Mouse (Mus musculus) lung, postnatal 14 days (tissue): Measurements from ENCODE around the gene Rere.
"Not testable (repeated sequence)": the region's sequence is repeated elsewhere in the genome, so short reads cannot be mapped to it uniquely, and the experiment has no call there.

ENCODE experiments used
- DNase-seq: peaks from one replicate; pipeline ENCODE4 v3.0.0; 2021

Rere gene

DNA sequence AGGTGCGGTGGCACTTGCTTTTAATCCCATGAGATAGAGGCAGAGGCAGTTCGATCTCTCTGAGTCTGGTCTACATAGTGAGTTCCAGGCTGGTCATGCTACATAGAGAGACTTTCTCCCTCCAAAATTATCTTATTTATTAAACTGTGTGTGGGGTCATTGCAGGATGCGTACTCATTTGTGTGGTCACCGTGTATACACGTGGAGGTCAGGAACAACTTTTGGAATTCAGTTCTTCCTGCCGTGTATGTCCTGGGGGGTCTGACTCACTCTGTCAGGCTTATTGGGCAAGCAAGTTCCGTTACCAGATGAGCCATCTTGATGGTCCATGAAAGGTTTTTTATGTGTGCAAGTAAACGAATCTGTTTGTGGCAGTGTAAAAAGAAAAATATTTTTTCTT, 5.5 kb downstream of the Rere start:
- no peak for DNase-seq

DNA sequence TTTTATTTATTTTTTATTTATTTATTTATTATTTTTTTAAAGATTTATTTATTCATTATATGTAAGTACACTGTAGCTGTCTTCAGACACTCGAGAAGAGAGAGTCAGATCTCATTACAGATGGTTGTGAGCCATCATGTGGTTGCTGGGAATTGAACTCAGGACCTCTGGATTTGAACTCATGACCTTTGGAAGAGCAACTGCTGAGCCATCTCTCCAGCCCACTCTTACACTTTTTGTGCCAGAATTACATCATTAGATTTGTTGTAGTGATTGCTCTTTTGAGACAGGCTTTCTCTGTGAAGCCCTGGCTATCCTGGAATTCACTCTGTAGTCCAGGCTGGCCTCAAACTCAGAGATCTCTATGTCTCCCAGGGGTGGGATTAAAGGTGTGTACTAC, 6.0 kb downstream of the Rere start:
- DNase-seq = not testable (repeated sequence)

DNA sequence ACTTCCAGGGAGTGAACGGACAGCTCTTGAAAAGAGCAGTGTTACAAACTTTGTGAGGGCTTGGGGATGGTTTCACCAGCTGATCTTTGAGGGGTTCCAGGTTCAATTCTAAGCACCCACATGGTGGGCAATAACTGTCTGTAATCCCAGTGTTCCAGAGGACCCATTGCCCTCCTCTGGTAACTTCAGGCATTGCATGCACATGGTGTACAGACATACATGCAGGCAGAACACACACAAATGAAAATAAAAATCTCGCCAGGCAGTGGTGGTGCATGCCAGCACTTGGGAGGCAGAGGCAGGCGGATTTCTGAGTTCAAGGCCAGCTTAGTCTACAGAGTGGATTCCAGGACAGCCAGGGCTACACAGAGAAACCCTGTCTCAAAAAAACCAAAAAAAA, 10.5 kb downstream of the Rere start:
- DNase-seq = no peak

DNA sequence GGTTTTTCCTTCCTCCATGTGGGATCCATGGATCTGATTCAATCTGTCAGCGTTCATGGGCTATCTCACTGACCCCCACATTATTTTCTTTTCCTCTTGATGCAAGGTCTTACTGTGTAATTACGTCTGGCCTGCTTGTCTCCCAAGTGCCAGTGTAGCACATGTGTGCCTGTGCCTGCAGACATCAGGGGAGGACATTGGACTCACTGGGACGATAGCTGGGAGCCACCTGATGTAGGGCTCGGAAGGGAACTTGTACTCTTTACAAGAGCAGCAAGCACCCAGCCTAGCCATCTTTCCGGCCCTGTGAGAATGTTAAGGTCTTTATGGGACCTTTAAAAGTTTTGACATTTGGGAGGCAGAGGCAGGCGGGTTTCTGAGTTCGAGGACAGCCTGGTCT, 13.4 kb downstream of the Rere start:
- no peak for DNase-seq

DNA sequence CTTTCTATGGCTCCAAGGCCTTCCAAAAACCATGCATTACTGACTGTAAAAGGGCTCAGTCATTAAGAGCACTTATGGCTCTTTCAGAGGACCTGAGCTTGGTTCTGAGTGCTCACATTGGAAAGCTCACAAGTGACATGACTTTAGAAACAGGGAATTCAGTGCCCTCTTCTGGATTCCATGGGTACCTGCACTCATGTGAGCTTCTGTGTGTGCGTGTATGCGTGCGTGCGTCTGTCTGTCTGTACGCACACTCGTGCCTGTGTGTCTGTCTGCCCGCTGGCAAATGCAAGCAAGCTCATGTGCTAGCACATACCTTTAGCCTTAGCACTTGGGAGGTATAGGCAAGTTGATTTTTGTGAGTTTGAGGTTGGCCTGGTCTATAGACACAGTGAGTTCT, 14.5 kb downstream of the Rere start:
- DNase-seq = no peak

DNA sequence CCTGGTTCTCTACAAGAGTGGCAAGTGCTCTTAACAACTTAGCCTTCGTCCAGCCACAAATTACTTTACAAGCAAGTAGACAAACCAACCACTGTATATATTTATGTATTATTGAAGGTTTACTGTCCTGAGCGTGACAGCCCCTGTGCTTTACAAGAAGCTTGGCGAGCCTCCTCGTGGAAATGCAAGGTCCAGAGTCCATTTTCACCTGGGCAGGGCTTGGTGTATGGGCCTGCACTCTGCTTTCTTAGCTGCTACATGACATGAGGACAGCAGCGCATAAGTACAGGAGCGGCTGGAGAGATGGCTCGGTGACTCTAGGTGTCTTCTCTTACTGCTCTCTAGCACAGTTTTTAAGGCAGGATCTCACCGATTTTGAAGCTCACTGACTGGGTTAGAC, 21.3 kb downstream of the Rere start:
- DNase-seq = no peak

DNA sequence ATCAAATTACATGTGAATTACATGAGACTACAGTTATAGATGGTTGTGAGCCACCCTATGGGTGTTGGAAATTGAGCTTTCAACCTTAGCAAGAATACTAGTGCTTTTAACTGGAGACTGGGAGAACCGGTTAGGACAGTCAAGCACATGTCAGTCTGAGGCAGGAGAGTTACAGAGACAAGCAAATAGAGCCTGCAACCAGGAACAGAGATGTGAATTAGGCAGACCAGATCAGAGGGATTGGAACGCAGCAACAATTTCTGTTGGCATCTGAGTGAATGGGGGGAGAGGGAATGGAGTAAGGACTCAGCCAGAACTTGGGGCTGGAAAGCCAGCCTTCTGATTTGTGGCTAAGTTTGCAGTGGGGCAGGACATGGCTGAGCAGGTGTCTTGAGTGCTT, 25.3 kb downstream of the Rere start:
- DNase-seq = no peak

DNA sequence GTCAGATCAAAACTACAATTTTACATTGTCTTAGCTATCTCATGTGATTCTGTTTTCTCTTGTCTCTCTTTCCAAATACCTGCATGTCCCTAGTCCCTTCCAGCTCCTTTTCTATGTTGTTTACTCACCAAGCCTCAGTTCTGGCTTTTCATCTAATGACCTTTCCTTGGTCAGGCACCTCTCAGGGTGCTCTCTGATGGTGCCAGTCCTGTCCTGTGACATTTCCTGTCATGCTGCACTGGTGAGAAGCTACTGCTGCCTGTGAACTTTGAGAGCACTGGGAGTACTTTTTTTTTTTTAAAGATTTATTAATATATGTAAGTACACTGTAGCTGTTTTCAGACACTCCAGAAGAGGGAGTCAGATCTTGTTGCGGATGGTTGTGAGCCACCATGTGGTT, 25.8 kb downstream of the Rere start:
- DNase-seq = no peak

DNA sequence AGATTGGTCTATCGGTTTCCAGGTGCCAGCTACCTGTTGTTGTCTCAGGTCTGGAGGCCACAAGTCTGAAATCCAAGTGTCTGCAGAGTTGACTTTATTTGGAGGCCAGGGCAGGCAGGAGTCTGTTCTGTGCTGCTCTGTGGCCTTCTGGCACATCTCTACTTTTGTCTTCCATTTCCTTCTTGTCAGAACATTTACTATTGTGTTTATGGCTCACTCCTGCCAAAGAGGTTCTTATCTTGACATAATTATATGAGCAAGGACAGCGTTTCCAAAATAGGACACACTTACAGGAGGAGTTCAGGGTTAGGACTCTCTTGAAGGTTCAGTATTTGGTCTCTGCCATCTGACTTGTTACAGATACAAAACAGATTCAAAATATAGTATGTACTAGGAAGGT, 30.0 kb downstream of the Rere start:
- DNase-seq = no peak

DNA sequence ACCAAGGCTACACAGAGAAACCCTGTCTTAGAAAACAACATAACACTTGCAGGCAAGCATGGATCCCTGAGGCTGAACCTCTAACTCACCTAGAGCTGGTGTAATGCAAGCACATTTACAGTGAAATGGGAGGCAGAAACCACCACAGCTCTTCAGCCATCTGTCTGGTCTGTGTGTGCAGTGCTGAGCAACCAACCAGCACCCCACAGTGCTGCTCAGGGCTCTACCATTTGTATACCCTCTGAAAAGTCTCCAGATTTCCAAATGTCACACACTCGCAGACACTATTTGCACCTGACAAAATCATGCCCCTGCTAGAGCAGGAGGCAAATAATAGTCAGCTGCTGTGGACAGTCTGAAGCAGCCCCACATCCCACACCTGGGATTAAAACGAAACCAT, 31.2 kb downstream of the Rere start:
- no peak for DNase-seq

DNA sequence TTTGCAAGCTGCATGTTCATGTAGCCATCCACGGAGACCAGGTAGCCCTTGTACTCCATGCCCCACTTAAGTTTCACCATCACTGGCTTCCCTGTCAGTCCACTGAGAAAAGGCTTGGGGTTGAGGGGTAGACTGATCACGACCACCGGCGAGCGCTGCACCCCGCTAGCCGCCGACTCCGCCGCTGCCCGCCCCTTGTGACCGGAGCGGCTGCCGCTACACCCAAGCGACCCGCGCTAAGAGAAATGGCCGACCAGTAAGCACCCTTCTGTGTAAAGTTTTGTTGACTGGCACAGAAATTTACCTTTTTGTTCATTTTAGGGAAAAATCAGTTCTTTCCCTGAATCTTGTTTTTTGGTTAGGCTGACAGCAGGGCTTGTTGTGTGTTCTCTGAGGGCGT, 33.9 kb downstream of the Rere start:
- DNase-seq = no peak

DNA sequence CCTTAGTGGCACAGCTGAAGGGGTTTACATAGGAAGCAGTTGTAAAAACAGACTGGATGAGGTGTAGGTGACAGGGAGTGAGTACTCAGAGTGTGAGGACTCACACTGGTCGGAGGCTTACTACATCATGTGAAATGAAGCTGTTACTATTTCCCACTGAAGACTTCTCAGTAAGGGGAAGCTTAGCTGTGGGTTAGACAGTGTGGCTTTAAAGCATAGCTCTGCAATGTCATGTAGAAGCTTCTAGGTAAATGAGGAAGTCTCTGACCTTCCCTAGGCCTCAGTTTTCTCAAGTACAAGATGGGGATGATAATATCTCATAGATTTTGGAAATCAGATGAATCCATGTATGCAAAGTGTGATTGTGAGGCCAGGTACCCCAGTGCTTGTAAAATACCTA, 35.1 kb downstream of the Rere start:
- no peak for DNase-seq

DNA sequence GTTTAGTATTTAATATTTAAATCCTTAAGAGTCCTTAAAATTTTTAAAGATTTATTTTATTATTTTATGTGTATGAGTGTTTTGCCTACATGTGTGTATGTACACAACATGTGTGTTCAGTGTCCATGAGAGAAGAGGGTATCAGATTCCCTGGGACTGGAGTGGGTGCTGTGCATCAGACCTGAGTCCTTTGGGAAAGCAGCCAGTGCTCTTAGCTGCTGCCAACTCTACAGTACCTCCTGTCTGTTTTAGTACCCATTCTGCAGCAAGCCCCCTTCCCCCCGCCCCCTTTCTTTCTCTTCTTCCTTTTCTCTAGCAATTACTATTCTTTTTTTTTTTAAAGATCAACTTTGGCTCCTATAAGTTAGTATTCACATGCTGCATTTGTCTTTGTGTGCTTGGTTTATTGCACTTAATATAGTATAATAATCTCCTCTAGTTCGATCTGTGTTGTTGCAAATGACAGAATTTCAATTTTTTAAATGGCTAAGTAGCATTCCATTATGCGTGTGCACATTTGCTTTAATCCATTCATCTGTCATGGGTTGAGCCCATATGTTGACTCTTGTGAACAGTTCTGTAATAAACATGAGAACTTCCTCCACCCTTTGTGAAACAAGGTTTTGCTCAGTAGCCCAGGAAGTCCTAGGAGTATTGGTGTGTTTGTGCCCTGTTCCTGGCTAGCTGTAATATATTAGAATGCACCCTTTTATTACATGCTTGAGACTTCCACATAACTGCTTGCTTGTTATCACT, 43.8 kb downstream of the Rere start:
- DNase-seq = no peak

DNA sequence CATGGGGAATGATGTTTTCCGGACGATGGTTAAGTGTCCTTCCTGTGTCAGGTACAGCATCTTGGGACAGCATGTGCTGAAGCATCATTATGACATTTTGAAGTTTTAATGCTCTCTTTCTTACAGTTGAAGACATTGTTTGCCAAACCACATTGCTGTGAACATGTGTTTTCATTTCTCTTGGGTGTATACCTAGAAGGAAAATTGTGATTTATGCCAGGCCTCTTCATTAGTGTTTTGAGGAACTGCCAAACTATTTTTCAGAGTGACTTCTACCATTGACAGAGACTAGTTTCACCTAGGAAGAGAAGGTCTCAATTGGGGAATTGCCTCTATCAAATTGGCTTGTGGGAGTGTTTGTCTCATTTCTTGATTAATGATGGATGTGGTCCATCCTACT, 44.6 kb downstream of the Rere start:
- no peak for DNase-seq

DNA sequence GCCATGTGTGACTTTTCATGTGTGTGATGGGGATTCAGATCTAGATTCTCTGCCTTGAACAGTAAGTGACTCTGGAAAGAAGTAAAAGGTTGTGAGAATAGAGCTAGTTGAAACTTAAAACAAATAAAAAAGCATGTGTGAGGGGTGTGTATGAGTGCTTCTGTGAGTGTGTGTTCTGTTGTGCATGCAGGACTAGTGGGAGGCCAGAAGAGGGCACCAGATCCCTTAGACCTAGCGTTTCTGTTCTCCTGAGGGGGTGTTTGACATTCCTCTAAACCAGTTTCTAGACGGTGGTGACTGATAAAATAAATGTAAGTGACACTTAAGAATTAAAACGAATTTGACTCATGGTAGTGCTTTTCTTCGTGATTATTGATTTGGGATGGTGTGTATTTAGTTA, 46.0 kb downstream of the Rere start:
- DNase-seq = no peak

DNA sequence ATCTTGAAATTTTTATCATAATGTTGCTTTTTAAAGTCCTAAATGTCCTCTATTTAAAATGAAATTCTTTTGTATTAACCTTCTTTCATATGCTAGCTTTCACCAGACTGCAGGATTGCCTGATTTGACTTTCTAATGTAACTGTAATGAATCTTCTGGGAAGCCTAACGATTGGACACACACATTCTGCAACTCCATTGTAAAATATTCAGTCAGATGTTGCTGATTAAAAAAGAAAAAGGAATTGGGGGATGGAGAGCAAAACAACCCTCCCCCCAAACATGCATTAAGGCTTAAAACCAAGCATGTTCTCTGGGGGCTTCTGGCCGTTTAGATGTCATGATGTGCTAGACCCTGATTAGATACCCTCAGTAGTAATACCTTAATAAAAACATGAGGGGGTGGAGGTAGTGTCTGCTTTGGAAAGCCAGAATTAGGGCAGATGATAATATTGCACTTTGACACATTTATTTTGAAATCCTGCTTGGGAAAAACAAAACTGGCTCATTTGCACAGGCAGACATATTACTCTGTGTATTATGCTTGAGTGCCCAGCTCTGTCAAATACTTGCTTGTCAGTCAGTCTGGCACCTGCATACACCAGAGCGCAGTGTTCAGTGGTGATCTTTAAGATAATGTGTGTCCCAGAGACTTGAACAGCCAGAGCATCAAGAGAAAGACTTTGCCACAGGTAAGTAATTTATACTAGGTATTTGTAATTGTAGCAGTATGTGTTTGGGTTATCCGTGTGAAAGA, 52.7 kb downstream of the Rere start:
- no peak for DNase-seq

DNA sequence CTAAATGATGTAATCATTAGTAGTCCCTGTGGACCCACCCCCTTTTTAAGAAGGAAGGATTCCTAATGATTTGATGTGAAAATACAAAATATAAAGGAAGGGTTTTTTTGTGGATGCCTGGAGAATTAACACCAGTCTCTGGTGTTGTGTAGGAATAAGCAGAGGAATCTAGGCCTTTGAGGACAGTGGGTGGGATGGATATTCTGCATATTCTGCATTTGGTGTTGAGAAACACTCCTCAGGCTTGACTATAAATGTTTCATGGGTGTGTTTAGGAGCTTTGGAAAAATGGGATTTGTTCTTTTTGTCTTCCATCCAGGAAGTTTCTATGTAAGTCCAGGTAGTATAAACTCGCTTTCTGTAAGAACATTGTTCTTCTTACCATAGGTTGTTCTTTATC, 55.8 kb downstream of the Rere start:
- DNase-seq = no peak

DNA sequence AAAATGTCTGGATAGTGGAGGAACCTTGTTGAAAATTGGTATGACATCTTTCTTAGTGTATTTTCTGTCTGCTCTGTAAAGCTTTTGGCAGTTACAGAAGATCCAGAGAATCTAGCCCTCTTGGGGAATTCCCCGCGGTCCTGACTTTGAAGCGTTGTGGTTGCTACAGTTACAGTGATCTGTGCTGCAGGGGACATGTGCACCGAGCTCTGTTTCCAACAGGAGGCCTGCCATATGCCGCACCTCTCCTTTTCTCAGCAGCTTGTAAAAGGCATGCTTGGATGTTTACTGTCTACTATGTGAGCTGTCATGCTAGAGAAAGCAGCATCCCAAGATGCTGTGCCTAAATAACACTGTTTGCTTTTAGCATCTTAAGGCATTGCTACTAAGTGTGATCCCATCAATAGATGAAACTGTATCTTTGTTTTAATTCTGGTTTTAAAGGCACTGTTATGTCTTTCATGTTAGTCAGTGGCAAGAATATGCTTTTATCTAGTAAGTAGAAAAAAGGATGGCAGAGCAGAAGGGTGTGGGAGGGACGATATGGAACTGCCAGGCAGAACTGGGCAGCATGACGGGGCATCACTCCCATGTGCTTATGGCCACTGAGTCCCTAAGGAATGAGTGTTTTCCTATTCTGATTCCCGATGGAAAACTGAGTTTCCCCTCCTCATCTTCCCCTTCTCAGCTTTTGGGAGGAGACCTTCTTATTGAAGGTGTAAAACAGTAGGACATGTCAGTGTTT, 57.6 kb downstream of the Rere start:
- DNase-seq = no peak

DNA sequence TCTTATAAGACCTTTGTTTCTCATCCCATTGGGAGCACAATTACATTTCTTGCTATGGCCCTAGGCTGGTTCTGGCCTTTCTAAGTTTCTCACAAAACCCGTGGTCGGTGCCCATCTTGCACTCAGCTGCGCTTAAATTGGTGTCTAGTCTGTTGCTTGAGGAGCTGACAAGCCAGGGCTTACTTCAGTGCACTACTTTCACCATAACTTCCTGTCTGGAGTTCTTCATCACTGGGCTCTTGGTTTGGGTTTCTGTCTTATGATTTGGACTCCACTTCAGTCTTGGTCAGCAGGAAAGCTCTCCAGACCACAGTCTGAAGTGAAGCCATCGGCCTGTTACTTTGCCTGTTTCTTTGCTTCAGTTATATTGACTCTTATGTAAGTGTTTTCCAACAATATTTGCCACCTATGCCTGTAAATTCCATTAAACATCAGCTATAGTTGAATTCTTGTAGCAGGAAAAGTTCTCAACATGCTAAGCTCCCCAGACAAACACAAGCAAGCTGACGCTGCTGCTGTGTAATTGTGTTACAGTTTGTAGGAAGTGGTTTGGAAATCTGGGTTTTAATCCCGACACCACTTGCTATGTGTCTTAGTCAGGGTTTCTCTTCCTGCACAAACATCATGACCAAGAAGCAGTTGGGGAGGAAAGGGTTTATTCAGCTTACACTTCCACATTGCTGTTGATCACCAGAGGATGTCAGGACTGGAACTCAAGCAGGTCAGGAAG, 59.5 kb downstream of the Rere start:
- no peak for DNase-seq

DNA sequence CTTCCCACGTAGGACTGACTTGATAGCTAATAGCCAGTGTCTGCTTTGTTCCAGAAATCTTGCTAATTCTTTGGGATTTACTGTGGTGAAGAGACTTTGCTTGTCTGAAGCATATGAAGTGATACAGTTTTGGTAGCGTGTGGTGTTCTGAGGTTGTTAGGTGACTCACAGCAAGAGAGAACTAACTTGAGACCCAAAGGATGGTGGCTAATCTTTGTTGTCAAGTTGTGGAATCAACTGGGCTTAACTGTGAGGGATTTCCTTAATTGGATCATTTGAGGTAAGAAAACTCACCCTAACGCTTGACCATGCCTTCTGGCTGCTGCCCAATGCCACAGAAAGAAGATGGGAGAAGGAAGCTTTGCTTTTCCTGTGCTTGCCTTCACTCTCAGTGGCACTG, 63.1 kb downstream of the Rere start:
- DNase-seq = no peak

DNA sequence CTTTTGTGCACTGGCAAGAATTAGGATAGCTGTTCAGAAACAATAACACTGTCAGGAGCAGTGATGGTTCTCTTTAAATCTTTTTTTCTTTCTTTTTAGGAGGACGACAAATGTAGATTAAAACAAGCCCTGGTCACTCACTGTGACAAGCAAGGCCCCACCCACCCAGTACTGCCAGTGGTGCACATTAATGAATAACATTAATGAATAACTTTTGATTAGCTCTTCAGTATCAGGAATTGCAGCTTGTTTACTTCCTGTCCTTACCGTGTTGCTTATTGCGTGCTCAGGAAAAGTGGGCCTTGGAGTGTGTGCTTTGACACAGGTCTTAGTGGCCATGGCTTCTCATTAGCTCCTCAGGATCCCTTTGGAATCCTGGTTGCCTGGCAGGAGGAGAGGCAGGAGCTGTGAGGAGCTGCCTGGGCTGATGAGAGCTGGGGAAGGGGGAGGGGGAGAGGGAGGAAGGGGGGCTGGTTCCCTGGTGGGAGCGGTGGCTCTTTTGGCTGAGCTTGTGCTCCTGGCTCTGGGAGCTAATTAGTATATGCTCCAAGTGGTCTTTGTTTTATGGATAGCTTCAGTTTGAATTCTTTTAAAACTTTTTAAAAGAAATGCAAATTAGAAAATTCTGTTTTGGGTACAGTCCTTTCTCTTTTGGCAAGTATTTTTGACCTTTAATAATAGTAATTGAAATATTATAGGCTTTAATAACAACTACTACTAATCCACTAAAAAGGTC, 65.4 kb downstream of the Rere start:
- no peak for DNase-seq

DNA sequence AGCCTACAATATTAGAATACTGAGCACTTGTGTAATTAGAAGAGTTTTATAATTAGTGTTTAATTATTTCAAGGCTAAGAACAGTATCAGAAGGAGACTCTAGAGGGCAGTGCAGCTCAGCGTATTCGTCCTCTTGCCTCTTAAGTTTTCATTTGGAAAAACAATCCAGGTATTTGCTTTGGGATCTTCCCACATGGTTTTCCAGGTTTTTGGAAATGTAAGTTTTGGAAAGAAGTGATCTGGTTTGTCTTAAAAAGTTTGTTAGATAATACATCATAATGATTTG, 65.9 kb downstream of the Rere start:
- DNase-seq = peak; percentile 47

DNA sequence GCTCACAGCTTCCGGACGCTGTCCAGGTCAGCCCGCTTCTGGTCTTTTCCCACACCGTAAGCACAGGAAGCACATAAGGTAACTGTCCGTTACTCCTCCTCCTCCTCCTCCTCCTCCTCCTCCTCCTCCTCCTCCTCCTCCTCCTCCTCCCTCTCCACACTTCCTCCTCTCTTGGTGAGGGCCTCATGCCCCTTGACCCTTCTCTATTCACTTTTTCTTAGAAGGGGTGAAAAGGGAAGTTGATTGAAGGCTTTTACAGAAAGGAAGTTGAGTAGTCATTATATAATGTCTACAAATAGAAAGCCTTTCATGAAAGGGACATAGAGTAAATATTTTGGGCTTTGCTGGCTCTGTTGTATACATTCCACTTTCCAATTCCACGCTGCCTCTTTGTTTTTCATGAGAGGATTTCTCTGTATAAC, 68.2 kb downstream of the Rere start:
- no peak for DNase-seq
